Mouse (Mus musculus): ENCODE measurements around the gene Ormdl3. TPM values are rescaled to one million over a fixed set of nuclear protein-coding genes. Genes with fewer than 3 reads are reported as not detected.

Gene Ormdl3
- polyA plus RNA-seq, 1 experiment = 55.6 TPM

DNA sequence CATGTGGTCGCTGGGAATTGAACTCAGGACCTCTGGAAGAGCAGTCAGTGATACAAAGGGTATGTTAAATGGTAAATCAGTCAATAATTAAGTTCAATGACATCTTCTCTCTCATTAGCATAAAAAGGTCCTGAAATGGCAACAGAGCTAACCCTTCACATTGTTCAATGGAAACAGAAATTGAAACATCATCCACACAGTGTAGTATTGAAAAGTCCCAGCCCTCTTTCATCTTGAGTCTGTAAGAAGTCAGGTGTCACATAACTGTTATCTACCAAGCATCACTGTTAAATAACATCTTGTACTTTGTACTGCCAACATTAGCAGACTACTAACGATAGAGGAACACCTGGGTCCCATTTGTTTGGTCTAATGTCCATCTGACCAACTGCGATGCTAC lies 24.1 kb downstream of the Ormdl3 start:
- Histone ChIP-seq H3K4me1 (ENCODE audit: control insufficient read depth, insufficient read depth, low read length) (no peaks in the 10 kb centered on the region), H3K4me3 (replicated peaks; ENCODE audit: extremely low read depth, low read depth, low read length) (no peak overlapping the region)
- TF ChIP-seq POLR2A (IDR thresholded peaks at IDR 0.05; ENCODE audit: borderline replicate concordance, extremely low read depth, low read depth, low read length) (no peak), CTCF (IDR thresholded peaks at IDR 0.05; ENCODE audit: insufficient read depth, low read length) (no peak)
- 84% methylated on average over 3 of the region's 3 CpGs for WGBS
- DNase-seq = no peak

GRCm38 (mm10) chr11:98560942-98561341 lies 26.2 kb downstream of the Ormdl3 start:
- Histone ChIP-seq H3K4me1 (ENCODE audit: control insufficient read depth, insufficient read depth, low read length) (no peaks in the 10 kb centered on the region), H3K4me3 (replicated peaks; ENCODE audit: extremely low read depth, low read depth, low read length) (no peak overlapping the region)
- TF ChIP-seq CTCF (IDR thresholded peaks at IDR 0.05; ENCODE audit: insufficient read depth, low read length) = no peak
- no peak for DNase-seq
- 30% methylated on average over 7 of the region's 7 CpGs for WGBS

- TF ChIP-seq CTCF (IDR thresholded peaks at IDR 0.05; ENCODE audit: insufficient read depth, low read length) (no peak), POLR2A (IDR thresholded peaks at IDR 0.05; ENCODE audit: borderline replicate concordance, extremely low read depth, low read depth, low read length) (no peak)
- H3K4me3 ChIP-seq (replicated peaks; ENCODE audit: extremely low read depth, low read depth, low read length) = no peak overlapping the region
- DNase-seq = no peak
These were observed 32.0 kb downstream of the Ormdl3 start for GRCm38 (mm10) chr11:98555124-98555700.

DNA sequence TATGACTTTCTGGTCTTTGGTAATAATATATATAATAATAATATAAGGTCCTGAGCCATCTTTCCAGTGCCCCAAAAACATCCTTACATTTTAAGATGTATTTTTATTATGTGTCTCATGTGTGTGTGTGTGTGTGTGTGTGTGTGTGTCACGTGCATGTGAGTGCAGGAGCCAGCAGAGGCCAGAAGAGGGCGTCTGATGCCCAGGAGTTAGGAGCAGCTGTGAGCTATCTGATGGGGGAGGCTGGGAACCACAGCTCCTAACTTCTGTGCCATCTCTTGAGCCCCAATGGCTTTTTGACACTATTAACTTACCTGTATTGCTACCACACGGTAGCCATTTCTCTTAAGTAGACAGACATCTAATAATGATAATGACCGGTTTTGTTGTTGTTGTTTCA lies 33.2 kb downstream of the Ormdl3 start:
- DNase-seq = no peak
- TF ChIP-seq CTCF (IDR thresholded peaks at IDR 0.05; ENCODE audit: insufficient read depth, low read length) = no peak
- TF ChIP-seq POLR2A (IDR thresholded peaks at IDR 0.05; ENCODE audit: borderline replicate concordance, extremely low read depth, low read depth, low read length) = no peak
- 90% methylated on average over 4 of the region's 4 CpGs for WGBS
- Histone ChIP-seq H3K4me1 (ENCODE audit: control insufficient read depth, insufficient read depth, low read length) (peaks cover 3% of the 10 kb centered on the region; the same call in 1 of the 2 replicates), H3K4me3 (replicated peaks; ENCODE audit: extremely low read depth, low read depth, low read length) (no peak overlapping the region)

More at GRCm38 (mm10) chr11:98555124-98555700, 32.0 kb downstream of the Ormdl3 start:
- H3K4me1 ChIP-seq (ENCODE audit: control insufficient read depth, insufficient read depth, low read length) = peaks cover 3% of the 10 kb centered on the region; the same call in 1 of the 2 replicates
- 63% methylated on average over 12 of the region's 12 CpGs for WGBS

GRCm38 (mm10) chr11:98550975-98551828 lies 36.0 kb downstream of the Ormdl3 start, which contains the start of gene Zpbp2:
TSS of gene Zpbp2 (plus strand) at chr11:98551097.
- Histone ChIP-seq H3K4me1 (ENCODE audit: control insufficient read depth, insufficient read depth, low read length) (peaks cover 3% of the 10 kb centered on the region; the same call in 1 of the 2 replicates), H3K4me3 (replicated peaks; ENCODE audit: extremely low read depth, low read depth, low read length) (peak within 1 kb of the TSS; percentile 79)
- DNase-seq = peak; percentile 88
- WGBS = under 1% methylated on average over 51 of the region's 51 CpGs
- TF ChIP-seq CTCF (IDR thresholded peaks at IDR 0.05; ENCODE audit: insufficient read depth, low read length) (no peak), POLR2A (IDR thresholded peaks at IDR 0.05; ENCODE audit: borderline replicate concordance, extremely low read depth, low read depth, low read length) (peak; percentile 9; the same call in 1 of the 2 replicates)

DNA sequence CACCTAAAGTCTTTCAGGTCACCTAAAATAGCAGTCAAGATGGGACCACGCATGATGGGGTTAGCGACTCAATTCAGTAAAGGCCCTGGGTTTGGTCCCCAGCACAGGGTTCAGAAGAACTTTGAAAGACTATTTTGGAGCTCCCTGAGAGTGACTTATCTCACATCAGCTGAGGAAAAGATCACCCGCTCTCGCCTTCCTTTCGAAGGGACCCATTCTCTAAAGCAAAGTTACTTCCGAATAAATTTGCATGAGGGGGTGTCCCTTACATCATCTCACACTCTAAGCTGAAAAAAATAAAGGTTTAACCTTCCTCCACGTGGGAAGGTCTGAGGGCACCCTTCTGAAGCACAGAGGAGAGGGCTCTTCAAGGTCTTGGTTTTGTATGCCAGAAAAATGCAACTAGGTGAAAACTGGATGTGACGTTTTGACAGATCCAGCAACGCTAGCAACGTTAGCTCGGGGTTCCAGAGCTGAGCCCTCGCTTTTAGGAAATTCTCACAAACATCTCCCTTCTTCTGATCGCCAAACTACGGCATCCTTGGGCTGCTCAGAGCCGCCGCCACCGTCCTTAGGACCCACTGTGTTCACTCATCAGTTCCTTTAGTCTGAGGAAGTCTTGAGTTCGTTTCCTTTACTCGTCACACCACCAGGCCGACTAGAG lies 36.7 kb downstream of the Ormdl3 start:
- H3K4me1 ChIP-seq (ENCODE audit: control insufficient read depth, insufficient read depth, low read length) = peaks cover 3% of the 10 kb centered on the region; the same call in 1 of the 2 replicates
- H3K4me3 ChIP-seq (replicated peaks; ENCODE audit: extremely low read depth, low read depth, low read length) = peak overlapping the region; percentile 79
- TF ChIP-seq POLR2A (IDR thresholded peaks at IDR 0.05; ENCODE audit: borderline replicate concordance, extremely low read depth, low read depth, low read length) (no peak; the same call in 1 of the 2 replicates), CTCF (IDR thresholded peaks at IDR 0.05; ENCODE audit: insufficient read depth, low read length) (no peak)
- no peak for DNase-seq
- WGBS = 14% methylated on average over 20 of the region's 20 CpGs

DNA sequence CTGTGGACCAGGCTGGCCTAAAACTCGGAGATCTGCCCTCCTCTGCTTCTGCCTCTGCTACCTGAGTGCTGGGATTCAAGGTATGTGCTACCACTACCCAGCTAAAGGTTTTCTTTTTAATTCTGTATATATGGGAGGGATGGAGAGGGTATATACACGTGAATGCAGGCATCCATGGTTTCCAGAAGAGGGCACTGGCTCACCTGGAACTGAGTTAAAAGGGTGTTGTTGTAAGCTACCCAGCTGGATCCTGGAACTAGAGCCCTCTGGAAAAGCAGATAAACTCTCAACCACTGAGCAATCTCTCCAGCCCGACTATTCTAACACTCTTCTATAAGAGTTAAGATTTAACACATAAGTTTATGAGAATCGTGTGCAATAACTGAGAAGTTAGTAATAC lies 37.8 kb downstream of the Ormdl3 start:
- WGBS = 61% methylated on average over 4 of the region's 4 CpGs
- Histone ChIP-seq H3K4me1 (ENCODE audit: control insufficient read depth, insufficient read depth, low read length) (peaks cover 3% of the 10 kb centered on the region; the same call in 1 of the 2 replicates), H3K4me3 (replicated peaks; ENCODE audit: extremely low read depth, low read depth, low read length) (no peak overlapping the region)
- DNase-seq = no peak
- TF ChIP-seq POLR2A (IDR thresholded peaks at IDR 0.05; ENCODE audit: borderline replicate concordance, extremely low read depth, low read depth, low read length) = no peak
- TF ChIP-seq CTCF (IDR thresholded peaks at IDR 0.05; ENCODE audit: insufficient read depth, low read length) = no peak

DNA sequence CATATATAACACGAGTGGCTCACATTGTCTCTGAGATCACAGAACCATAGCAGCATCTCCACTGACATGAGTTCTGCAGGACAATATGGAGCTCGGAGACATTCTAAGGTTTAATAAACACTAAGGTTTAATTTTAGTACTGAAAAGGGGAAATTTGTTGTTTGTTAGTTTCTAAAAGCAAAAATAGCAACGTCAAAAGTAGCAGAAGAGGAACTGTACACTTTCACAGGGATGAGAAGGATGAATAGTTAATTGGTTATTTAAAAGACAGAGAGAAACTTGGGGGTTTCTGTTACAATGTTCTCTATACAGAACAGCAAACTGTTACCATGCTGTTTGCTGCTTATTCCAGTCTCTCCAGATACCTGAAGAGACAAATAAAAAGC lies 39.9 kb downstream of the Ormdl3 start:
- WGBS = 44% methylated on average over 3 of the region's 3 CpGs
- Histone ChIP-seq H3K4me3 (replicated peaks; ENCODE audit: extremely low read depth, low read depth, low read length) (no peak overlapping the region), H3K4me1 (ENCODE audit: control insufficient read depth, insufficient read depth, low read length) (peaks cover 3% of the 10 kb centered on the region; the same call in 1 of the 2 replicates)
- DNase-seq = no peak
- TF ChIP-seq POLR2A (IDR thresholded peaks at IDR 0.05; ENCODE audit: borderline replicate concordance, extremely low read depth, low read depth, low read length) = no peak
- TF ChIP-seq CTCF (IDR thresholded peaks at IDR 0.05; ENCODE audit: insufficient read depth, low read length) = no peak

DNA sequence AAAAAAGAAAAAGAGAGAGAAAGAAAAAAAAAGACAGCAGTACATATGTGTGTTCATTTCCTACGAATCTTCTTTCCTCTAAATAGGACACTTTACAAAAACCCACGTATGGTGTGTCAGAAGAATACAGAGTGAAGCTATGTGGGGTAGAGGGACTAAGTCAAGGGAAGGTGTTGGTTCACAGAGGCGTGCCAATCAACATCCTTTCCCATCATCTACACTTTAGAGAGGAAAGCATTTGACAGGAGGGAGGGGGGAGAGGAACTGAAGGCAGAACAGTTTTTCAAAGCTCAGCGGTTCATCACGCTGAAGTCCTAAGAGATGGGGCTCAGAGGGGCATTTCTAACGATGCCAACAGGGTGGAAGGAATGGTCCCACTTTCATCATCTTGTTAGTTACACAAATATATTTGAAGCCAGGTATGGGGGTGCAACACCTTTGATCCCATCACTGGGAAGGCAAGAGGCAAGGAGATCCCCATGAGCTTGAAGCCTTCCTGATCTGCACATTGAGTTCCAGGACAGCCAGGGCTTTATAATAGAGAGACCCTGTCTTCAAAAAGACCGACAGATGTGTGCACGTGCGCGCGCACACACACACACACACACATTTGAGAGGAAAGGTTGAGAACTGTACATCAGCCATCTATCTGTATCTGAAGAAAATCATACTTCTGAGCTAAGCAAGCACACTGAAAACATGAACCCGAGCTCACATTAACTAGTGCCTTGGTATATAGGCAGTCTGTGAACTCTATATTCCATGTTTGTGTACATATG lies 40.5 kb downstream of the Ormdl3 start:
- Histone ChIP-seq H3K4me3 (replicated peaks; ENCODE audit: extremely low read depth, low read depth, low read length) (no peak overlapping the region), H3K4me1 (ENCODE audit: control insufficient read depth, insufficient read depth, low read length) (peaks cover 3% of the 10 kb centered on the region; the same call in 1 of the 2 replicates)
- 39% methylated on average over 12 of the region's 12 CpGs for WGBS
- DNase-seq = no peak
- TF ChIP-seq CTCF (IDR thresholded peaks at IDR 0.05; ENCODE audit: insufficient read depth, low read length) (no peak), POLR2A (IDR thresholded peaks at IDR 0.05; ENCODE audit: borderline replicate concordance, extremely low read depth, low read depth, low read length) (no peak)
